Mouse (Mus musculus) kidney, adult 2 months (tissue): ENCODE data around the gene Fbrs.

ENCODE experiments used
- CTCF ChIP-seq: fragments of 200-500 bp; conservative IDR thresholded peaks from 2 replicates; pipeline ENCODE4 v1.5.1; 2011; ENCODE audit warnings: low read depth, mild to moderate bottlenecking, control low read depth, low read length, moderate library complexity, mixed read lengths; ENCODE audit not compliant: insufficient read depth, insufficient read length
- POLR2A ChIP-seq: fragments of 200-500 bp; IDR thresholded peaks from one replicate; pipeline ENCODE4 v1.6.1; 2011; ENCODE audit warnings: low read depth, low read length, control low read depth

- TF ChIP-seq CTCF (no peak), POLR2A (no peak)
Observed at GRCm38 (mm10) chr7:127449966-127450365, 29.0 kb upstream of the Fbrs start.
